ENCODE assay signal across 8 mouse cellular contexts in the genomic region with DNA sequence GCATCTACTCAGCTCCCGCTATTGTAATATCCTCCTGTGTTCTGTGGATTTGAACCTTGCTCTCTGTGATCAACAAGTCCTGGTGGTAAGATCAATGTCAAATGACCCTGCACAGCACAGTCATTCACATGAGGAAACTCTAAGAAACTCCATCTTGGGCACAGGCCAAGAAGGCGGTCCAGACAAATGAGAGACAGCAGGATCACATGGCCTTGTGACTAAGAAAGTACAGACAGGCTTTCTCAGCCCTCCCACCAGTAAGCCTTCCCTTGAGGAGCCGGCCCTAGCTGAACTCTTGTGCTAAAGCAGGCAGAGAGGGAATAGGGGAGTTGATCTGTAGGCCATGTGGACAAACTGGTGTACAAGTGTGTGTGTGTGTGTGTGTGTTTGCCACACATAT. TPM values are rescaled to one million over a fixed set of nuclear protein-coding genes. Genes with fewer than 3 reads are reported as not detected.
A peak's percentile ranks its signal among the peaks of the same experiment; 100 is the strongest.
DNase-seq lines count a peak whose midpoint lies in the region; ATAC-seq and TF ChIP-seq lines count a peak whose summit lies in the region.

No protein-coding gene starts in this region.

- no peak overlapping the region for H3K4me3 ChIP-seq in embryonic facial prominence, embryonic 14.5 days (ENCODE audit: low read depth, low read length)
- H3K4me3 ChIP-seq in embryonic facial prominence, embryonic 10.5 days, result no peak overlapping the region
- no peak overlapping the region for H3K4me3 ChIP-seq in heart, postnatal 0 days (ENCODE audit: low read depth, low read length)
- H3K4me3 ChIP-seq in lung, embryonic 14.5 days (ENCODE audit: low read depth, low read length), result no peak overlapping the region
- no peak overlapping the region for H3K4me3 ChIP-seq in hindbrain, embryonic 13.5 days

- H3K36me3 ChIP-seq in embryonic facial prominence, embryonic 14.5 days (ENCODE audit: control insufficient read depth, insufficient read depth, low read length), result no peaks in the 10 kb centered on the region
- no peaks in the 10 kb centered on the region for H3K36me3 ChIP-seq in embryonic facial prominence, embryonic 10.5 days (replicated peaks)
- H3K36me3 ChIP-seq in heart, postnatal 0 days (replicated peaks; ENCODE audit: control insufficient read depth, insufficient read depth, low read length), result no peaks in the 10 kb centered on the region
- H3K36me3 ChIP-seq in lung, embryonic 14.5 days (ENCODE audit: insufficient read depth), result no peaks in the 10 kb centered on the region
- H3K36me3 ChIP-seq in hindbrain, embryonic 13.5 days, result no peaks in the 10 kb centered on the region

- no peak for TF ChIP-seq EP300 in heart, postnatal 0 days (IDR thresholded peaks at IDR 0.05; ENCODE audit: low read depth)

- WGBS in embryonic facial prominence, embryonic 14.5 days, result 64% methylated on average over 3 of the region's 3 CpGs
- WGBS in embryonic facial prominence, embryonic 10.5 days, result 85% methylated on average over 3 of the region's 3 CpGs
- WGBS in heart, postnatal 0 days, result 49% methylated on average over 3 of the region's 3 CpGs
- 49% methylated on average over 3 of the region's 3 CpGs for WGBS in lung, embryonic 14.5 days
- WGBS in hindbrain, embryonic 13.5 days, result 82% methylated on average over 3 of the region's 3 CpGs

- no peak overlapping the region for H3K9ac ChIP-seq in embryonic facial prominence, embryonic 14.5 days (ENCODE audit: low read depth, low read length)
- no peak overlapping the region for H3K9ac ChIP-seq in heart, postnatal 0 days (replicated peaks; ENCODE audit: low read depth, low read length)
- no peak overlapping the region for H3K9ac ChIP-seq in lung, embryonic 14.5 days
- H3K9ac ChIP-seq in hindbrain, embryonic 13.5 days, result no peak overlapping the region

- H3K27me3 ChIP-seq in embryonic facial prominence, embryonic 14.5 days (replicated peaks; ENCODE audit: control insufficient read depth, insufficient read depth, low read length), result no peaks in the 10 kb centered on the region
- no peaks in the 10 kb centered on the region for H3K27me3 ChIP-seq in embryonic facial prominence, embryonic 10.5 days (replicated peaks; ENCODE audit: low read depth, poor library complexity, severe bottlenecking)
- H3K27me3 ChIP-seq in heart, postnatal 0 days (ENCODE audit: control insufficient read depth, insufficient read depth, low read length), result no peaks in the 10 kb centered on the region
- no peaks in the 10 kb centered on the region for H3K27me3 ChIP-seq in lung, embryonic 14.5 days (ENCODE audit: insufficient read depth, low read length)
- H3K27me3 ChIP-seq in hindbrain, embryonic 13.5 days, result no peaks in the 10 kb centered on the region

- peak; percentile 83 for DNase-seq in embryonic facial prominence, embryonic 14.5 days (ENCODE audit: low spot score)
- no peak for DNase-seq in embryonic facial prominence, embryonic 10.5 days (ENCODE audit: low spot score)
- peak; percentile 88 for DNase-seq in adrenal gland, adult 2 months
- peak; percentile 34 for DNase-seq in heart, postnatal 0 days (ENCODE audit: low spot score)
- DNase-seq in lung, embryonic 14.5 days, result peak; percentile 81
- DNase-seq in cerebellum, postnatal 36 days, result no peak

- no peak overlapping the region for H3K27ac ChIP-seq in embryonic facial prominence, embryonic 14.5 days (replicated peaks; ENCODE audit: low read depth, low read length)
- no peak overlapping the region for H3K27ac ChIP-seq in embryonic facial prominence, embryonic 10.5 days (replicated peaks)
- H3K27ac ChIP-seq in heart, postnatal 0 days (ENCODE audit: low read depth), result no peak overlapping the region
- peak overlapping the region; percentile 10; the same call in 1 of the 2 replicates for H3K27ac ChIP-seq in lung, embryonic 14.5 days (ENCODE audit: low read depth)
- H3K27ac ChIP-seq in hindbrain, embryonic 13.5 days, result no peak overlapping the region

- H3K4me2 ChIP-seq in embryonic facial prominence, embryonic 14.5 days (ENCODE audit: low read depth, low read length), result no peak overlapping the region
- no peak overlapping the region for H3K4me2 ChIP-seq in heart, postnatal 0 days (ENCODE audit: low read depth, low read length)
- H3K4me2 ChIP-seq in lung, embryonic 14.5 days, result no peak overlapping the region
- H3K4me2 ChIP-seq in hindbrain, embryonic 13.5 days, result no peak overlapping the region

- H3K9me3 ChIP-seq in embryonic facial prominence, embryonic 14.5 days (ENCODE audit: control insufficient read depth, low read length), result no peaks in the 10 kb centered on the region
- H3K9me3 ChIP-seq in embryonic facial prominence, embryonic 10.5 days, result no peaks in the 10 kb centered on the region
- H3K9me3 ChIP-seq in heart, postnatal 0 days (replicated peaks; ENCODE audit: control insufficient read depth, low read length), result no peaks in the 10 kb centered on the region
- H3K9me3 ChIP-seq in lung, embryonic 14.5 days (ENCODE audit: low read depth, low read length), result no peaks in the 10 kb centered on the region
- H3K9me3 ChIP-seq in hindbrain, embryonic 13.5 days, result no peaks in the 10 kb centered on the region; the same call in 1 of the 2 replicates

- no peak for TF ChIP-seq CTCF in heart, postnatal 0 days (IDR thresholded peaks at IDR 0.05; ENCODE audit: low read depth)
- TF ChIP-seq CTCF in lung, embryonic 14.5 days (IDR thresholded peaks at IDR 0.05; ENCODE audit: low read depth), result no peak

- peak; percentile 47; the same call in 1 of the 2 replicates for ATAC-seq in embryonic facial prominence, embryonic 14.5 days (ENCODE audit: low read depth)
- peak; percentile 58 for ATAC-seq in heart, postnatal 0 days (ENCODE audit: insufficient read depth, low read depth)
- ATAC-seq in lung, embryonic 14.5 days (ENCODE audit: insufficient read depth), result peak; percentile 64; the same call in 1 of the 2 replicates
- ATAC-seq in hindbrain, embryonic 13.5 days (ENCODE audit: low FRiP score), result no peak
- ATAC-seq in frontal cortex, adult (ENCODE audit: low TSS enrichment), result no peak

- H3K4me1 ChIP-seq in embryonic facial prominence, embryonic 14.5 days (ENCODE audit: control insufficient read depth, insufficient read depth, low read length), result peaks cover 22% of the 10 kb centered on the region
- peaks cover 18% of the 10 kb centered on the region for H3K4me1 ChIP-seq in embryonic facial prominence, embryonic 10.5 days
- peaks cover 36% of the 10 kb centered on the region for H3K4me1 ChIP-seq in heart, postnatal 0 days (ENCODE audit: control insufficient read depth, insufficient read depth)
- H3K4me1 ChIP-seq in lung, embryonic 14.5 days (ENCODE audit: insufficient read depth), result peaks cover 11% of the 10 kb centered on the region
- peaks cover 18% of the 10 kb centered on the region for H3K4me1 ChIP-seq in hindbrain, embryonic 13.5 days (replicated peaks)

RNA-seq across cellular contexts. Expression of gene Ptprm, which starts 49.4 kb away (rescaled TPM):
- polyA plus RNA-seq in embryonic facial prominence, embryonic 14.5 days (2014; fragmentation: Nextera tagmentation; extraction: Ambion mirVana), result 20.4 and 22.3 TPM in 2 replicates
- polyA plus RNA-seq in embryonic facial prominence, embryonic 10.5 days (2016; fragmentation: Nextera tagmentation; extraction: Ambion mirVana), result 9.7 and 10.6 TPM in 2 replicates
- total RNA-seq in adrenal gland, adult 2 months (2021), result 10 to 100 TPM; 27.8 to 33.3 TPM
- polyA plus RNA-seq in adrenal gland, adult 2 months (2012; rRNA removed), result 7.2 and 8.6 TPM in 2 replicates
- total RNA-seq in heart, postnatal 0 days (2014; rRNA removed; ENCODE audit: low replicate concordance), result 46.1 and 48.0 TPM in 2 replicates
- polyA plus RNA-seq in heart, postnatal 0 days (2015; fragmentation: Nextera tagmentation; extraction: Ambion mirVana), result 9.8 and 11.9 TPM in 2 replicates
- polyA plus RNA-seq in lung, embryonic 14.5 days (2014; fragmentation: Nextera tagmentation; extraction: Ambion mirVana), result 42.6 and 45.4 TPM in 2 replicates
- 15.4 and 16.3 TPM in 2 replicates for polyA plus RNA-seq in hindbrain, embryonic 13.5 days (2015; fragmentation: Nextera tagmentation; extraction: Ambion mirVana)

Comparison
In these comparisons a context has a peak if more than half of its experiments do, and no peak if none do; other contexts are left out.
1. DNase-seq: peak in embryonic facial prominence, embryonic 14.5 days (single experiment), adrenal gland, adult 2 months (single experiment), heart, postnatal 0 days (single experiment) and lung, embryonic 14.5 days (single experiment); none in embryonic facial prominence, embryonic 10.5 days (single experiment) and cerebellum, postnatal 36 days (0 of 2).
2. ATAC-seq: peak in embryonic facial prominence, embryonic 14.5 days (single experiment), heart, postnatal 0 days (single experiment) and lung, embryonic 14.5 days (single experiment); none in hindbrain, embryonic 13.5 days (single experiment) and frontal cortex, adult (single experiment).